Mouse (Mus musculus) hindbrain, embryonic 16.5 days (tissue): ENCODE results near the gene Flt1. TPM values are rescaled to one million over a fixed set of nuclear protein-coding genes. Genes with fewer than 3 reads are reported as not detected.

Experiments
- ATAC-seq: fragments of 200-750 bp; cut with Nextera tagmentation; 2 replicates; pipeline ENCODE4 v1.8.0; 2017; ENCODE audit warnings: moderate TSS enrichment, moderate library complexity
- H3K27ac ChIP-seq: fragments of 300-500 bp; sonication (generic); 2 replicates; pipeline ENCODE4 v1.5.1; 2014; ENCODE audit warnings: low read depth, mild to moderate bottlenecking, control low read depth, low read length, moderate library complexity
- H3K27me3 ChIP-seq: fragments of 300-500 bp; sonication (generic); replicated peaks from 2 replicates; pipeline ENCODE4 v1.6.1; 2014; ENCODE audit warnings: low read length; ENCODE audit not compliant: control insufficient read depth, insufficient read depth
- H3K36me3 ChIP-seq: fragments of 300-500 bp; sonication (generic); 2 replicates; pipeline ENCODE4 v1.6.1; 2014; ENCODE audit warnings: mild to moderate bottlenecking, low read length, moderate library complexity, mixed read lengths; ENCODE audit not compliant: control insufficient read depth, insufficient read depth
- H3K4me1 ChIP-seq: fragments of 300-500 bp; sonication (generic); 2 replicates; pipeline ENCODE4 v1.6.1; 2014; ENCODE audit warnings: low read depth, low read length; ENCODE audit not compliant: control insufficient read depth, insufficient read depth
- H3K4me2 ChIP-seq: fragments of 300-500 bp; sonication (generic); 2 replicates; pipeline ENCODE4 v1.6.1; 2014; ENCODE audit warnings: mild to moderate bottlenecking, low read length, control low read depth, moderate library complexity
- H3K4me3 ChIP-seq: fragments of 300-500 bp; sonication (generic); 2 replicates; pipeline ENCODE4 v1.5.1; 2014; ENCODE audit warnings: mild to moderate bottlenecking, low read length, control low read depth, moderate library complexity
- H3K9ac ChIP-seq: fragments of 300-500 bp; sonication (generic); 2 replicates; pipeline ENCODE4 v1.6.1; 2014; ENCODE audit warnings: low read depth, mild to moderate bottlenecking, control low read depth, low read length, moderate library complexity
- H3K9me3 ChIP-seq: fragments of 300-500 bp; sonication (generic); 2 replicates; pipeline ENCODE4 v1.6.1; 2014; ENCODE audit warnings: mild to moderate bottlenecking, low read length, moderate library complexity; ENCODE audit not compliant: control insufficient read depth
- WGBS: fragments of 180-500 bp; shearing (Covaris S2); extraction: QIAGEN DNeasy Blood & Tissue Kit; methylation state at CpG from one replicate; pipeline ENCODE4 v1.1.7; 2014; 5-methylcytosine and 5-hydroxymethylcytosine counted together
- polyA plus RNA-seq: library from polyadenylated mRNA; unstranded; fragments of >200 nt; fragmentation: Nextera tagmentation; extraction: Ambion mirVana; gene quantifications from 2 replicates; pipeline ENCODE4 v1.2.1, GENCODE M21; 2015

Gene Flt1
- polyA plus RNA-seq, 1 experiment from 2014 or later = 15.1 TPM

DNA sequence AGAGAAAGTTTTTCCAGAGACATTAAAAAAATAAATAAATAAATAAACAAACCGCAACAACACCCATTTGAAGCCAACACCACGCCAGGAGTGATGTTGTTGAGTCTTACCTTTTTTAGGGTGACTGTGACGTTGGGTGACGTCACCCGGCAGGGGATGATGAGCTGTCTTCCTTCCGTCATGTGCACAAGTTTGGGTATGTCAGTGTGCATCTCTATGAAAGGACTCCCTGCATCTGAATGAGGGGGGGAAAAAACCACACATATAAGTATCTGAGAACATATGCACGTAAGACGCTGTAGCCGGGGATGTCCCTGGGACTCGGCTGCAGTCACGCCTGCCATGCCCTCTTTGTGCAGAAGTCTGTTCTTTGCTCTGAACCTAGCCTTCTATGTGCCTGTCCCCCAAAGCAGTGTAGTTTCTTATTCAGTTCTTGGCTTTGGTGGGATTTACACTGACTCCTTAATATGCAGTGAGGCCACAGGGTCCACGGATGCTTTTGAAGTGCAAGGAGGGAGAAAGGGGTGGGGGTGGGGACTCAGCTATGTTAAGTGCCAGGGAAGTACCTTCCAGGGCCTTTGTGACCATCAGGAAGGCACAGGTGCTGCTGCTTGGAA lies 42.0 kb downstream of the Flt1 start:
- H3K4me1 ChIP-seq = peaks cover 8% of the 10 kb centered on the region
- no peak for ATAC-seq
- H3K9ac ChIP-seq = no peak overlapping the region
- no peaks in the 10 kb centered on the region for H3K36me3 ChIP-seq
- no peak overlapping the region for H3K4me3 ChIP-seq
- no peak overlapping the region for H3K27ac ChIP-seq
- H3K27me3 ChIP-seq = no peaks in the 10 kb centered on the region
- no peak overlapping the region for H3K4me2 ChIP-seq
- WGBS = 88% methylated on average over 12 of the region's 12 CpGs
- no peaks in the 10 kb centered on the region for H3K9me3 ChIP-seq

- no peak overlapping the region for H3K9ac ChIP-seq
- no peak overlapping the region for H3K4me3 ChIP-seq
- peaks cover 8% of the 10 kb centered on the region for H3K4me1 ChIP-seq
- H3K4me2 ChIP-seq = peak overlapping the region; percentile 30
- no peaks in the 10 kb centered on the region for H3K36me3 ChIP-seq
- no peak for ATAC-seq
- H3K27me3 ChIP-seq = no peaks in the 10 kb centered on the region
- WGBS = 28% methylated on average over 10 of the region's 10 CpGs
- no peaks in the 10 kb centered on the region for H3K9me3 ChIP-seq
- H3K27ac ChIP-seq = no peak overlapping the region; the same call in 1 of the 2 replicates
Measured at GRCm38 (mm10) chr5:147681224-147681623, 44.6 kb downstream of the Flt1 start.

DNA sequence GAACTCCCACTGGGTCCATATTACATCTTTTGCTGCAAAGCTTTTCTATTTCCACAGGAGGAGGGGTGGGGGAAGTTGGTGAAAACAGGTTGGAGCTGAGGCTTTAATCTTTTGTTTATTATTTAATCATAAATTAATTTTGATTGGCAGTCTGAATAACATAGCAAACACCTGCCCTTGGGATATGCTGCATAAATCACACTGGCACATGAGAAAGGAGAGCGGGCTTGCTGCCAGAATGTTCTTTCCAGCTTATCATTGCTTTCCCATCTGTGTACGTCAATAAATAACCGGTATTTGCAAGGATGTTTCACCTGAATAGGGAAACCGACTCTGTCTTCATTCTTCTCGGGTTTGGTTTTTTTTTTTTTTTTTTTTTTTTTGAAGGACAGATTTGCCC lies 45.1 kb downstream of the Flt1 start:
- 42% methylated on average over 5 of the region's 5 CpGs for WGBS
- ATAC-seq = no peak
- Histone ChIP-seq H3K9ac (no peak overlapping the region), H3K4me2 (no peak overlapping the region), H3K27ac (no peak overlapping the region), H3K4me1 (peaks cover 8% of the 10 kb centered on the region), H3K9me3 (no peaks in the 10 kb centered on the region), H3K4me3 (no peak overlapping the region), H3K36me3 (no peaks in the 10 kb centered on the region), H3K27me3 (no peaks in the 10 kb centered on the region)

DNA sequence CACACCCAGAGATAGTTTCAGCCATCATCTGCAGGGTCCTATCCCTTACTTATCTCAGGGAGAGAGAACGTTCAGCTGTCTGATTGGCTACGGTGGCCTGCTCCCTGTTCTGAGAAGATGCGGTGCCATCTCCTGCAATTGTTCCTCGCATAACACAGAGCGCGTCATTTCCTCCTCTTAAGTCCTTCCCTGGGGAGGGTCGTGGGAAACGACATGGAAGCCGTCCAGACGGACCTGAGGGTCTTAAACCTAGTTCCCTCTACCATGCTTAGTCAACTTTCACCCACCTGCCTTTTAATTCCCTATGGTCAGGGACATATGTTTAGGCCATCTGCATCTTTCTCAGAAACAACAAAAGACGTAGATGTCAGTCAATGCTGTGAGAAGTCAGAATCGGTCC lies 46.5 kb downstream of the Flt1 start:
- Histone ChIP-seq H3K4me1 (peaks cover 8% of the 10 kb centered on the region), H3K9ac (no peak overlapping the region), H3K36me3 (no peaks in the 10 kb centered on the region), H3K9me3 (no peaks in the 10 kb centered on the region), H3K4me3 (no peak overlapping the region), H3K27me3 (no peaks in the 10 kb centered on the region), H3K4me2 (no peak overlapping the region), H3K27ac (no peak overlapping the region)
- no peak for ATAC-seq
- WGBS = 63% methylated on average over 12 of the region's 12 CpGs

DNA sequence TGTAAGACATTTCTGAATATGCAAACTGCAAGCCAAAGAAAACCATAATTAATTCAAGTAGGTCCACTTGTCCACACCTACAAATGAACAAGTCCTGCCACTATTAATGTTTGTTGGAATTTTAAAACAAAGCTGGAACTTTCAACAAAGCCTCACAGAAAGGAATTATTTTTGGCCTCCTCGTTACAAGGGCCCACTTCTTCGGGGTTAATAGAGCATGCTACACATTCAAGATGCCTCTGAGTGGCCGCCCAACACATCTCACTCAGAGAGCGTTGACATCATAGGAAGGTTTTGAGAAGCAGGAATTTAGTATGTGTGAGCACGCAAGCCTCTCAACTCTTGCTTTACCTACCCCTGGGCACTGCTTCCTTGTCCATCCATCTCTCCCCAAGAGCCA lies 50.0 kb downstream of the Flt1 start:
- H3K4me2 ChIP-seq = no peak overlapping the region
- no peaks in the 10 kb centered on the region; the same call in 1 of the 2 replicates for H3K9me3 ChIP-seq
- H3K4me3 ChIP-seq = no peak overlapping the region
- no peaks in the 10 kb centered on the region for H3K36me3 ChIP-seq
- H3K27me3 ChIP-seq = no peaks in the 10 kb centered on the region
- H3K27ac ChIP-seq = no peak overlapping the region
- peaks cover 2% of the 10 kb centered on the region for H3K4me1 ChIP-seq
- ATAC-seq = no peak
- 66% methylated on average over 5 of the region's 5 CpGs for WGBS
- H3K9ac ChIP-seq = no peak overlapping the region

GRCm38 (mm10) chr5:147671765-147672424 lies 53.9 kb downstream of the Flt1 start:
- ATAC-seq = no peak
- 73% methylated on average over 19 of the region's 19 CpGs for WGBS
- Histone ChIP-seq H3K4me2 (no peak overlapping the region), H3K27me3 (no peaks in the 10 kb centered on the region), H3K4me1 (no peaks in the 10 kb centered on the region), H3K27ac (no peak overlapping the region), H3K9ac (no peak overlapping the region), H3K4me3 (no peak overlapping the region), H3K36me3 (no peaks in the 10 kb centered on the region), H3K9me3 (no peaks in the 10 kb centered on the region; the same call in 1 of the 2 replicates)

GRCm38 (mm10) chr5:147668637-147669344 lies 57.0 kb downstream of the Flt1 start:
- no peak overlapping the region for H3K9ac ChIP-seq
- 90% methylated on average over 15 of the region's 15 CpGs for WGBS
- ATAC-seq = no peak

GRCm38 (mm10) chr5:147665946-147666345 lies 59.9 kb downstream of the Flt1 start:
- Histone ChIP-seq H3K9ac (no peak overlapping the region), H3K4me2 (no peak overlapping the region), H3K36me3 (no peaks in the 10 kb centered on the region), H3K9me3 (no peaks in the 10 kb centered on the region), H3K4me3 (no peak overlapping the region), H3K27ac (no peak overlapping the region), H3K27me3 (no peaks in the 10 kb centered on the region), H3K4me1 (no peaks in the 10 kb centered on the region)
- ATAC-seq = no peak
- 83% methylated on average over 13 of the region's 13 CpGs for WGBS

More at GRCm38 (mm10) chr5:147668637-147669344, 57.0 kb downstream of the Flt1 start:
- Histone ChIP-seq H3K9me3 (no peaks in the 10 kb centered on the region; the same call in 1 of the 2 replicates), H3K27me3 (no peaks in the 10 kb centered on the region), H3K4me1 (no peaks in the 10 kb centered on the region), H3K4me3 (no peak overlapping the region), H3K27ac (no peak overlapping the region), H3K4me2 (no peak overlapping the region), H3K36me3 (no peaks in the 10 kb centered on the region)

DNA sequence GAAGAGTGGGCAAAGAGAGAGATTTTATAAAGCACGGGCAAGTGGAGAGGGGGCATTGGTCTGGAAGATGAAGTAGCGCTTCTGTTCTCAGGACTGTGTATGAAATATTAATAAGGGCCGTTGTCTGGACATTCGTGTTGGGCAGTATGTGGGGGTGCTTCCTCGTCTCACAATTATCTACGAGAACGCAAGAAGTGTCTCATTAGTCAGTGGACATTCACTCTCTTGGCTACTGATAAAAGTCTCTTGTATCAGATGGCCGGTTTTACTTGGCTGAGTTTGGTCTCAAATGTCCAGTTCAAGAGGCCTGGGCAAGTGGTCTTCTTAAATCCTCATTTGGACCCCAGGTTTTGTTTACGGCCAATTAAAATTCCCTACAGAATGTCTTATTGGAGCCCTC lies 60.4 kb downstream of the Flt1 start:
- H3K9ac ChIP-seq = no peak overlapping the region
- H3K36me3 ChIP-seq = no peaks in the 10 kb centered on the region
- H3K27ac ChIP-seq = no peak overlapping the region
- H3K4me3 ChIP-seq = no peak overlapping the region
- no peak overlapping the region for H3K4me2 ChIP-seq
- H3K9me3 ChIP-seq = no peaks in the 10 kb centered on the region
- 85% methylated on average over 9 of the region's 9 CpGs for WGBS
- H3K27me3 ChIP-seq = no peaks in the 10 kb centered on the region
- no peak for ATAC-seq
- no peaks in the 10 kb centered on the region for H3K4me1 ChIP-seq
